Mouse (Mus musculus) thymus, adult 18-20 months (tissue): ENCODE results near the gene Arl4a.

Experiments
- DNase-seq, 2 experiments: peaks; one replicate each; pipeline ENCODE4 v3.0.0; 2022; ENCODE audit warnings: mixed read lengths in 2 of 2

The Arl4a gene

DNA sequence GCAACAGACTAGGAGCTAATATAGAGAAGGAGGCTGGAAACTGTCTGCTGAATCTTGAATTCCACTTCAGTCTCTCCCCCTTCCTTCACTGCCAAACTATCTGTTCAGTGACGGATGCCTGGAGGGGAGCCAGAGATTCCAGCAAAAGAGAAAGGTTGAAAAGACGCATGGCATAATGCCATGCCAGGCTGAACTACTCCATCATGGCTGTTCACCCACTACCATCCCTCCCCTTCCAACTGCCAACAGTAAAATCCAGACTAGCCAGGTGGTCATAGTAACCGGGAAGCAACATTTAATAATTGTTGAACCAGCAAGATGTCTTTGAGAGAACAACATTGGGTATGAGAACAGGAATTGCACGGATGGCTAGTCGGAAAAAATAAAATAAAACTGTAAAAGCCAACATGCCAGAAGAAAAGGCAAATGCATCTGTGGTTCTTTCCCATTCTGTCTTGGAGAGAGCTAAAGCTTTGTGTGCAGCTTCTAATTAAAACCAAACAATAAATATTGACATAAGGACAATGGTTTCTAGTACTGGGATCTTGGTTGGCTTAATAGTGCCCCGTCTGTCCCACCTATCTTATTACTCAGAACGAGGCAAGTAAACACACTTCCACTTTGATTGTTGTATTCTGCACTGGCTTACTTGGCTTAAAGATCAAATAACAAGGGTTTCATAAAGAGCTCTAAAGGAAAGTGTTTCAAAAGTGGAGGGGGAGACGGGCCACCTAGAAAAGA, 79.7 kb downstream of the Arl4a start:
- no peak for DNase-seq

- DNase-seq, result peak in 1 of 2 experiments; percentile 6
Measured at GRCm38 (mm10) chr12:39956396-39956795, 81.4 kb downstream of the Arl4a start.
